Mouse (Mus musculus) E14TG2a.4 (cell line): ENCODE measurements around the gene Agbl4.

Experiments
- H3K27me3 ChIP-seq: 2 replicates; pipeline ENCODE4 v1.6.1; 2014; ENCODE audit warnings: low read length, control low read depth; ENCODE audit not compliant: insufficient read depth
- H3K36me3 ChIP-seq: 2 replicates; pipeline ENCODE4 v1.6.1; 2014; ENCODE audit warnings: low read length, control low read depth; ENCODE audit not compliant: insufficient read depth
- H3K4me1 ChIP-seq: replicated peaks from 2 replicates; pipeline ENCODE4 v1.6.1; 2014; ENCODE audit warnings: low read depth, low read length, control low read depth
- H3K4me3 ChIP-seq: replicated peaks from 2 replicates; pipeline ENCODE4 v1.5.1; 2014; ENCODE audit warnings: mild to moderate bottlenecking, low read length
- H3K9me3 ChIP-seq: 2 replicates; pipeline ENCODE4 v1.6.1; 2014; ENCODE audit warnings: low read length, control low read depth
- CTCF ChIP-seq: conservative IDR thresholded peaks from 2 replicates; pipeline ENCODE4 v1.5.1; 2014; ENCODE audit warnings: low read length
- NANOG ChIP-seq: IDR thresholded peaks from 2 replicates; pipeline ENCODE4 v1.6.1; 2014; ENCODE audit warnings: borderline replicate concordance, low read length, mixed read lengths
- POU5F1 ChIP-seq: IDR thresholded peaks from 2 replicates; pipeline ENCODE4 v1.6.1; 2014; ENCODE audit warnings: low read length, borderline replicate concordance

Agbl4 gene

DNA sequence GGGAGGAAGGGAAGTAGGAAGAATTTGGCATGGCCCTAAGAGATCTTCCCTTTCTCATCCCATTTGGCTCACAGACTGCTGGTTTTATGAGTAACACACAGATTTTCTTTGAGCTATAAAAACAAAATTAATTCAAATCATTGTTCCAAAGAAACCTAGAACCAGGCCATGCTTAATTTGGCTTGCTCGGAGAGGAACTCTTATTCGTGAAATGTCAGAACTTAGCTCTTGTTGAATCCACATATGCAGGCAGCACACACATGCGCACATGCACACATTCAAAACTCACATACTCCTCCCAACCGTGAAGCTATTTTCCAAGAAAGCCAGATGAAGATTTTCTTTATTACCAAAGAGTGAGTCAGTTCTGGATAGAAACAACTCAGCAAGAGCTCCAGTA is 621.9 kb downstream of the Agbl4 start:
- no peaks in the 10 kb centered on the region for H3K4me1 ChIP-seq
- TF ChIP-seq CTCF, result no peak
- TF ChIP-seq POU5F1, result no peak
- no peak for TF ChIP-seq NANOG
- no peaks in the 10 kb centered on the region for H3K36me3 ChIP-seq
- no peaks in the 10 kb centered on the region for H3K9me3 ChIP-seq
- no peak overlapping the region for H3K4me3 ChIP-seq
- no peaks in the 10 kb centered on the region for H3K27me3 ChIP-seq

DNA sequence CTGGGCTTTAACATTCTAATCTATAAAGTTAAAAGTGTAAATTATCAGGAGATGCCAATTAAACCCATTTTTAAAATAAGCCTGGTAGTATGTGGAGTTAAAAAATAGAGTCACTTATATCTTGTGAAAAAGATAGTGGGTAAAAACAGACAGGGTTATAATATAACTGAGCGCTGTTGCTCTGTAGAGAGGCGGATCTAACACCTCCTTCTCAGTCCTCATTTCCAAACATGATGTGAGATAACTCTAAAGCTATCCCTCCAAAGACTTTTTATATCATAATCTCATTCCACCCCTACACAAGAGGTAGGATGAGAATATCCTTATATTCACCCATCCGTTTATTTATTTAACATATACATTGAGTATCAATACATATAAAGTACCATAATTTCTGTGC is 669.9 kb downstream of the Agbl4 start:
- Histone ChIP-seq H3K27me3 (no peaks in the 10 kb centered on the region), H3K4me1 (no peaks in the 10 kb centered on the region), H3K36me3 (no peaks in the 10 kb centered on the region), H3K4me3 (no peak overlapping the region), H3K9me3 (no peaks in the 10 kb centered on the region)
- no peak for TF ChIP-seq POU5F1
- no peak for TF ChIP-seq NANOG
- TF ChIP-seq CTCF, result no peak

DNA sequence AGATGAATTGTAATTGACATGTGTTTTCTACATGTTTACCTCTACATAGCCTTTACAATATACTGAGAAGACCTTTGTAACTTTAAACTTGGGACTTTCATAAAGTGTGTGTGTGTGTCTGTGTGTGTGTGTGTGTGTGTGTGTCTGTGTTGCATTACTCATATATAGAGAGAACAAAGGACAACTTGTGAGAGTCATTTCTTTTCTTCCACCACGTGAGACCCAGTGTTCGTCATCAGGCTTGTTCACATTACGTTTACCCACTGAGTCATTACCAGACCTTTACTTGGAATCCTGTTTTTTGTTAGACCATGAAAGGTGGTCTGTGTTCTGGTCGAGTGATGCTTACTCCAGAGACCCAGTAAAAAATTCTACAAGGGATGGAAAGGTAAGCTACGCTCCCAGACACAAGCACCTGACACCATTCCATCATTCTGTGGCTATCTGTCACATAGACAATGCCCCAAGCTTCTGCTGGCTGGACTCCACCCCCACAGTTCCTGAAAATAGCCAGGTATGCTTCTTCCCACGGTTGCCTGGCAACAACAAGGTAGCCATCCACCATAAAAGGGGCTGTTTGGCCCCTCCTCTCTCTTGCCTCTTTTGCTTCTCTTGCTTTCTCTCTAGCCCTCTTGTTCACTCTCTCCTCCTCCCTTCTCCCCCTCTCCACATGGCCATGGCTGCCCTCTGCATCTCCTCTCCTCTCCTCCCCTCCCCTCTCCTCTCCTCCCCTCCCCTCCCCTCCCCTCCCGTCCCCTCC is 676.5 kb downstream of the Agbl4 start:
- no peak overlapping the region for H3K4me3 ChIP-seq
- H3K9me3 ChIP-seq, result no peaks in the 10 kb centered on the region
- H3K27me3 ChIP-seq, result no peaks in the 10 kb centered on the region
- H3K36me3 ChIP-seq, result no peaks in the 10 kb centered on the region
- 0 out of 2 replicates have a peak, but pooled peaks cover 3% of the 10 kb centered on the region for H3K4me1 ChIP-seq
- TF ChIP-seq POU5F1, result no peak
- no peak for TF ChIP-seq NANOG
- TF ChIP-seq CTCF, result no peak

DNA sequence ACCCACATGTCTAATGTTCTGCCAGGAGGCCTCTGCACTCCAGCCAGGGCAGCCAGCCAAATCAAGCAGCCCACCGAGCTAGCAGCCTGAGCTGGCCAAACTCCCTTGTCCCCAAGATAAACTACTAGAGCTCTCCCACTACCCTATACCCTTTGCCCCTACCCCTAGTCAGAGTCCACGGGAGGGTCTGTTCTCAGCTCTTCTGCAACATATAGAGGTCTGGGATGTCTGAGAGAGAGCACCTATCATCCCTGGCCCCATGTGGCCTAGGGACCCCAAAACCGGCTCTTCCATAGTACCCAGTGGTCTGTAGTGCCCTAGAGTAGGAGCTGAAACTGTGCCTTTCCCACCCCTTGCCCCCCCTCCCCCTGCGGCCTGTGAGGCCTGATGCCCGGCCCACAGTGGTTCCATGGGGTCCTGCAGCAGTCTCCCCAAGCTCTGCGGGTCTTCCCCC is 677.3 kb downstream of the Agbl4 start:
- H3K4me1 ChIP-seq, result 0 out of 2 replicates have a peak, but pooled peaks cover 3% of the 10 kb centered on the region
- TF ChIP-seq NANOG, result no peak
- no peak for TF ChIP-seq CTCF
- TF ChIP-seq POU5F1, result no peak
- no peaks in the 10 kb centered on the region for H3K27me3 ChIP-seq
- H3K36me3 ChIP-seq, result no peaks in the 10 kb centered on the region
- H3K4me3 ChIP-seq, result no peak overlapping the region
- no peaks in the 10 kb centered on the region for H3K9me3 ChIP-seq

DNA sequence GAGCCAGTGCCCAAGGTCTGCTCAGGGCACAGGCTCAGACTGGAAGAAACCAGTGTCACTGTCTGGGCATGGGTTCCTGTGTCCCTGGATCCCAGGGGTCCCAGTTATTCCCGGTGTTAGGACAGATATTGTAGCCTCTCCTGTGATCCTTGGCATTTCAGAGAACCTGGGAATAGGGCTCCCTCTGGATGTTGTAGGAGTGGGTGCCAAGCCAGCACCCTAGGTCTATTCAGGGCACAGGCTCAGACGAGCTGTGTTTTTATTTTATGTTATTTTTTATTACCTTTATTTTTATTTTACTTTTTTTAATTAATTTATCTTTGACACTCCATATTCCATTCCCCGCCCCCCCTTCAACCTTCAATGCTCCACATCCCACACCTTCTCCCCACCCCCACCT is 680.3 kb downstream of the Agbl4 start:
- no peak for TF ChIP-seq NANOG
- TF ChIP-seq POU5F1, result no peak
- TF ChIP-seq CTCF, result no peak
- no peaks in the 10 kb centered on the region for H3K27me3 ChIP-seq
- no peak overlapping the region for H3K4me3 ChIP-seq
- H3K9me3 ChIP-seq, result no peaks in the 10 kb centered on the region
- 0 out of 2 replicates have a peak, but pooled peaks cover 3% of the 10 kb centered on the region for H3K4me1 ChIP-seq
- H3K36me3 ChIP-seq, result no peaks in the 10 kb centered on the region

DNA sequence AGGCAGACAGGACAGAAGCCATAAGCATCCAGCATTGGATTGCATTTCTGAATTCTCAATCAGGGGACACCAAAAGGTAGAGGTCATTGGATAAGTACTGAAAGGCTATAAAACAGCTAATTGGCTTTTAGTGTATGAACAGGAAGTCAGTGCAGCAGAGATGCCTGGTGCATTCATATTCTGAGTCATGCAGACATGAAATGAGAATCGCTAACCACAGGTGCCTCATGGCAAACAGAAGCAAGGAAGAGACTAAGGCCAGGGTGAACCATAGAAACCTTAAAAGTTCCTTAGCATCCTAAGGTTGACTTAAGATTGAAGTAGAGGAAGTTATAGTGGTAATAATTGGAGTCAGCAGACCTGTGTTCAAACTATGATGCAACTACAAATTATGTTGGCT is 687.9 kb downstream of the Agbl4 start:
- TF ChIP-seq NANOG, result no peak
- TF ChIP-seq CTCF, result no peak
- no peak for TF ChIP-seq POU5F1
- Histone ChIP-seq H3K4me1 (no peaks in the 10 kb centered on the region), H3K27me3 (no peaks in the 10 kb centered on the region), H3K36me3 (no peaks in the 10 kb centered on the region), H3K4me3 (no peak overlapping the region), H3K9me3 (no peaks in the 10 kb centered on the region)

DNA sequence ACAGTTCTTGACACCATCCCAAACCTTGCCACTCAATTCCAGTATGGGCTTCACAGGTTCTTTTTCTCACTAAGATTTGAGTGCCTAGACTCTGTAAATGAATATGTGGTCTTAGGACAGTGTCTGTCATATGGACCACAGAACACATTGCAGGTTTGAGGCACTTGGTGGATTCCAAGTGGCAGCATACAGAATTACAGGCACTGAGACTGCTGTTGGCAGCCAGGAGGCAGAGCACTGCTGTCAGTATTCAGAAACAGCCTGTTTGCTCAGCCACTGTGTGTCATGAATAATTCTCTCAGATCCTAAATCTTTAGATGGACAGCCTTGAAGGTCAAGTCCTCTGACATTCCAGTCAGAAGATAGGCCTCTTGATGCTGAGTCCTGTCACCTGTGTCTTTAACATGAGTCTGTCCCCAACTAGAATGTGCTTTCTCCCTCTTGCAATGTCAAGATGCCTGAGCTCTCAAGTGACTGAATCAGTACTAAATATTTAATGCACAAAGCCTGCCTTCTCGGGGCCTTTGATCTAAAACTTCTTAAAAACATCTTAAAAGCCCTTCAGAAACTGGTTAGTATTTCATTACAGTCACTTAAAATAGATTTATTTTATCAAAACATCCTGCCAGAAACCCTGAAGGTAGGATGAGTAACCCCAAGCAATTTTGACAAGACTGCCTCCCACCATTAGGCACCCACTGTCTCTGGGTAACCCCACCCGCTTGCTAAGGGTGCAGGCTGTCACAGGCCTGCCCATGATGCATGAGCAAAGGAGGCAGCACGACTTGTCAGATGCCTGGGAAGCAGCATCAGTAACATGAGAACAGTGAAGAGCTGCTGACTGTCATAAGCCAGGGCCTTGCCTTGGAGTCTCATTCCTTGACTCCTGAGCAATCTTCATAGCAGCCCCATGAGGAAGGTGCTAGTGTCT is 739.0 kb downstream of the Agbl4 start:
- TF ChIP-seq NANOG (no peak), POU5F1 (no peak), CTCF (no peak)

DNA sequence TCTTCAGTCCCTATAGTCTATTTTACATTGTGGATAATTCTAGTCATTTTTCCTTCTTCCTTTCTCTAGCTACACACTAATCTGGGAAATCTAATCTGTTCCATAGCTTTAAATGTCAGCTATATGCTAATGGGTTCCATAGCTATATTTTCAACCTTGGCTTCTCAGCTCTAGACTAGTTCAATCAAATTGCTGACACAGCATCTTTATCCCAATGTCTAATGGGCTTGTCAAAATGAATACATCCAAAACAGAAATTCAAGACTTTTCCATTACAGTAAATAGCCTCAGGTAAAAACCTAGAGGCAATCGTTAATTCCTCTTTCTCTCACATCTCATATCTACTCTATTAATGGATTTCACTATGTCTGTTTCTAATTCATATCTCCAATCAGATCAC is 750.3 kb downstream of the Agbl4 start:
- H3K4me1 ChIP-seq, result no peaks in the 10 kb centered on the region
- no peak for TF ChIP-seq CTCF
- no peak for TF ChIP-seq POU5F1
- TF ChIP-seq NANOG, result no peak
- no peaks in the 10 kb centered on the region for H3K36me3 ChIP-seq
- no peak overlapping the region for H3K4me3 ChIP-seq
- no peaks in the 10 kb centered on the region for H3K27me3 ChIP-seq
- H3K9me3 ChIP-seq, result no peaks in the 10 kb centered on the region

More for the DNA sequence above, 739.0 kb downstream of the Agbl4 start:
- Histone ChIP-seq H3K4me3 (no peak overlapping the region), H3K4me1 (no peaks in the 10 kb centered on the region), H3K27me3 (no peaks in the 10 kb centered on the region), H3K36me3 (no peaks in the 10 kb centered on the region), H3K9me3 (no peaks in the 10 kb centered on the region)
